Mouse (Mus musculus) forebrain, embryonic 10.5 days (tissue): ENCODE data around the gene Rps16. TPM values are rescaled to one million over a fixed set of nuclear protein-coding genes. Genes with fewer than 3 reads are reported as not detected.
A peak's percentile ranks its signal among the peaks of the same experiment; 100 is the strongest.

ENCODE experiments used
- DNase-seq: peaks from one replicate; pipeline ENCODE4 v3.0.0-alpha.2; 2017; ENCODE audit warnings: low spot score; ENCODE audit errors: extremely low spot score
- H3K27ac ChIP-seq: fragments of 300-500 bp; sonication (generic); 2 replicates; pipeline ENCODE4 v1.5.1; 2016; ENCODE audit warnings: mild to moderate bottlenecking
- H3K27me3 ChIP-seq: fragments of 300-500 bp; sonication (generic); 2 replicates; pipeline ENCODE4 v1.6.1; 2016; ENCODE audit warnings: mild to moderate bottlenecking; ENCODE audit not compliant: poor library complexity, severe bottlenecking
- H3K36me3 ChIP-seq: fragments of 300-500 bp; sonication (generic); replicated peaks from 2 replicates; pipeline ENCODE4 v1.6.1; 2016; ENCODE audit warnings: mild to moderate bottlenecking, moderate library complexity
- H3K4me1 ChIP-seq: fragments of 300-500 bp; sonication (generic); 2 replicates; pipeline ENCODE4 v1.6.1; 2016
- H3K4me3 ChIP-seq: fragments of 300-500 bp; sonication (generic); 2 replicates; pipeline ENCODE4 v1.5.1; 2016; ENCODE audit warnings: mild to moderate bottlenecking, moderate library complexity
- H3K9me3 ChIP-seq: fragments of 300-500 bp; sonication (generic); 2 replicates; pipeline ENCODE4 v1.6.1; 2016; ENCODE audit warnings: mild to moderate bottlenecking, moderate library complexity
- WGBS: fragments of 180-500 bp; shearing (Covaris S2); methylation state at CpG from one replicate; pipeline ENCODE4 v1.1.7; 2016; 5-methylcytosine and 5-hydroxymethylcytosine counted together
- polyA plus RNA-seq: library from polyadenylated mRNA; unstranded; fragments of >200 nt; fragmentation: Nextera tagmentation; extraction: Ambion mirVana; gene quantifications from 2 replicates; pipeline ENCODE4 v1.2.1, GENCODE M21; 2016

Rps16 gene
- polyA plus RNA-seq = 939 and 976 TPM in 2 replicates

DNA sequence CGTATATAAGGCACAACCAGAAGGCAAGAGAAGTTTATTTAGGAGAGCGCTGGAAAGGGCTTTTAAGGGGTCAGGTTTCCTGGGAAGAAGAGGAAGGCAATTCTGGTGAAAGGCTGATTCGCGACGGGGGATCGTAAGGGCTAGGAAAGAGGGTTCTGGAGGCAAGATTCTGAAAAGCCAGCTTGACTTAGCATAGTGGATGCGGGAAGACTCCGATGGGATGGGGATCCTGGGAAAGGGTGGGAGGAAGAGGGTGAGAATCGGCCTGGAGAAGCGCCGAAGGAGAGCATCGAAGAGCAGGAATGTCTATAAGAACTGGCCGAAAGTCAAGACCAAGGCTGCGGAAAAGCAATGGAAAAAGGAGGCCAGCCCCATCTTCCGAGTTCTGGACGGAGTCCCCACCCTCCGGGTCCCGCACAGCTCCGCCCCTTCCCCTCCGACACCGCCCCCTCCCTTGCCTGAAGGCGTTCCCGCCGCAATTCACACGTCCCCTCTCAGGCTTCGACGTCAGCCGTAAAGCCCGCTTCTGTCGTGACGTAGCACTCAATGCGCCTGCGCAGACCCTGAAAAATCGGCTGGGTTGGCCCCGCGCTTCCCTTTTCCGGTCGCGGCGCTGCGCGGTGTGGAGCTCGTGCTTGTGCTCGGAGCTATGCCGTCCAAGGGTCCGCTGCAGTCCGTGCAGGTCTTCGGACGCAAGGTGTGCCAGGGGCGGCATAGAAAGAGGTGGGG, at the start of gene Rps16:
TSS of gene Rps16 (plus strand) at position 498 of the 729 bp plus-strand sequence.
- peaks cover 21% of the 10 kb centered on the region for H3K4me1 ChIP-seq
- DNase-seq = peak; percentile 98
- no peaks in the 10 kb centered on the region for H3K9me3 ChIP-seq
- under 1% methylated on average over 50 of the region's 50 CpGs for WGBS
- H3K36me3 ChIP-seq = peaks cover 40% of the 10 kb centered on the region
- H3K4me3 ChIP-seq = peak within 1 kb of the TSS; percentile 82
- peak within 1 kb of the TSS; percentile 97 for H3K27ac ChIP-seq
- H3K27me3 ChIP-seq = no peaks in the 10 kb centered on the region

- DNase-seq = peak; percentile 78
- Histone ChIP-seq H3K4me1 (peaks cover 33% of the 10 kb centered on the region), H3K27ac (peak within 1 kb of the TSS; percentile 80), H3K27me3 (peaks cover 66% of the 10 kb centered on the region), H3K36me3 (peaks cover 22% of the 10 kb centered on the region), H3K9me3 (no peaks in the 10 kb centered on the region), H3K4me3 (peak within 1 kb of the TSS; percentile 49)
- under 1% methylated on average over 30 of the region's 30 CpGs for WGBS
These were observed 48.6 kb upstream of the Rps16 start, which contains the start of gene Dll3 for GRCm38 (mm10) chr7:28301616-28302433. Gene Dll3 (minus strand): TSS chr7:28302238.

- peaks cover 37% of the 10 kb centered on the region for H3K4me1 ChIP-seq
- no peaks in the 10 kb centered on the region for H3K9me3 ChIP-seq
- no peak overlapping the region for H3K27ac ChIP-seq
- WGBS = 94% methylated on average over 10 of the region's 10 CpGs
- peaks cover 61% of the 10 kb centered on the region for H3K36me3 ChIP-seq
- peaks cover 28% of the 10 kb centered on the region for H3K27me3 ChIP-seq
- H3K4me3 ChIP-seq = no peak overlapping the region
- DNase-seq = no peak
These were observed 44.8 kb upstream of the Rps16 start for GRCm38 (mm10) chr7:28305641-28306040.

DNA sequence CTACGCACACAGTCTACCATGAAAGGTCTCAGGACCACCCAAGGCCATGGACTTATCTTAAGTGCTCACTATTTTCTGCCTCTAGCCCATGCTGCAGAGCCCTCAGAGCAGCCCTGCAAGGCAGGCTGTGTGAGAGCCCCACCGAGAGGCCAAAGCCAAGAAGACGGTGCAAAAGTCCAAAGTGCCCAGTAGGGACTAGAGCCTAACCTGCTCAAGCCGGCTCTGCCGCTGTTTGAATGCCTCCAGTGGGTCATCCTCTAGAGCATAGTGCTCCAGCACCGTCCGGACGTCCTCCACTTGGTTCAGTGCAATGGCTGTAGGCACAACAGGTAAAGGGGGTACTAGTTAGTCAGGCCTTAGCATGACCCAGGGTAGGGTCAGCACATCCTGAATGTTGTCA, 44.2 kb upstream of the Rps16 start:
- Histone ChIP-seq H3K27ac (no peak overlapping the region), H3K9me3 (no peaks in the 10 kb centered on the region), H3K4me1 (peaks cover 39% of the 10 kb centered on the region), H3K27me3 (peaks cover 22% of the 10 kb centered on the region), H3K4me3 (no peak overlapping the region), H3K36me3 (peaks cover 62% of the 10 kb centered on the region)
- no peak for DNase-seq
- WGBS = 93% methylated on average over 8 of the region's 8 CpGs

- peak overlapping the region; percentile 94; the same call in 1 of the 2 replicates for H3K27ac ChIP-seq
- peak overlapping the region; percentile 67 for H3K4me3 ChIP-seq
- peaks cover 70% of the 10 kb centered on the region for H3K36me3 ChIP-seq
- H3K4me1 ChIP-seq = peaks cover 26% of the 10 kb centered on the region
- 69% methylated on average over 9 of the region's 9 CpGs for WGBS
- H3K27me3 ChIP-seq = no peaks in the 10 kb centered on the region
- no peak for DNase-seq
- no peaks in the 10 kb centered on the region for H3K9me3 ChIP-seq
These were observed 40.7 kb upstream of the Rps16 start for GRCm38 (mm10) chr7:28309737-28310136.

GRCm38 (mm10) chr7:28311151-28311925, 39.1 kb upstream of the Rps16 start:
- 6% methylated on average over 35 of the region's 35 CpGs for WGBS
- H3K9me3 ChIP-seq = no peaks in the 10 kb centered on the region
- no peak for DNase-seq
- H3K4me1 ChIP-seq = peaks cover 26% of the 10 kb centered on the region
- H3K4me3 ChIP-seq = peak overlapping the region; percentile 67
- peaks cover 70% of the 10 kb centered on the region for H3K36me3 ChIP-seq
- H3K27me3 ChIP-seq = no peaks in the 10 kb centered on the region
- peak overlapping the region; percentile 94 for H3K27ac ChIP-seq

GRCm38 (mm10) chr7:28311926-28312543, 38.4 kb upstream of the Rps16 start, which contains the start of gene Timm50:
Gene Timm50 (minus strand): TSS chr7:28312072.
- H3K36me3 ChIP-seq = peaks cover 70% of the 10 kb centered on the region
- no peaks in the 10 kb centered on the region for H3K27me3 ChIP-seq
- WGBS = under 1% methylated on average over 45 of the region's 45 CpGs
- peak within 1 kb of the TSS; percentile 94 for H3K27ac ChIP-seq
- no peaks in the 10 kb centered on the region for H3K9me3 ChIP-seq
- H3K4me1 ChIP-seq = peaks cover 26% of the 10 kb centered on the region
- peak within 1 kb of the TSS; percentile 67 for H3K4me3 ChIP-seq
- peak; percentile 94 for DNase-seq

DNA sequence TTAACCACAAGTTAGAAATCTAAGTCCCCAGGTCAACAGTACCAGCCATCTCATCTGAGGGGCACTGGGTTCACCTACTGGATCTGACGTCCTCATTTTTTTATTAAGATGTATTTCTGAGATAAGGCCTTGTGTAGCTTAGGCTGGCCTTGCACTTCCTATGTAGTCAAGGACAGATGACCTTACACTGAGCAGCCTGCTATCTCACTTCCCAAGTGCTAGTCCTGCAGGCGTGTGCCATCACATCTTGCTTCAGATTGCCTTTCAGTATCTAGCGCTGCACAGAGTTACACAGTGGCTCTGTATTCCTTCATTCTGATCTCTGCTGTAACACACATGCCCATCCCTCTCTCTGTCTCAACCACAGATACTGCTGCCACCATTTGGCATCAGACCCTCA, 32.4 kb upstream of the Rps16 start:
- H3K4me1 ChIP-seq = no peaks in the 10 kb centered on the region
- DNase-seq = no peak
- H3K9me3 ChIP-seq = no peaks in the 10 kb centered on the region
- H3K27ac ChIP-seq = no peak overlapping the region
- WGBS = 92% methylated on average over 3 of the region's 3 CpGs
- no peaks in the 10 kb centered on the region for H3K27me3 ChIP-seq
- H3K36me3 ChIP-seq = peaks cover 92% of the 10 kb centered on the region
- H3K4me3 ChIP-seq = no peak overlapping the region

DNA sequence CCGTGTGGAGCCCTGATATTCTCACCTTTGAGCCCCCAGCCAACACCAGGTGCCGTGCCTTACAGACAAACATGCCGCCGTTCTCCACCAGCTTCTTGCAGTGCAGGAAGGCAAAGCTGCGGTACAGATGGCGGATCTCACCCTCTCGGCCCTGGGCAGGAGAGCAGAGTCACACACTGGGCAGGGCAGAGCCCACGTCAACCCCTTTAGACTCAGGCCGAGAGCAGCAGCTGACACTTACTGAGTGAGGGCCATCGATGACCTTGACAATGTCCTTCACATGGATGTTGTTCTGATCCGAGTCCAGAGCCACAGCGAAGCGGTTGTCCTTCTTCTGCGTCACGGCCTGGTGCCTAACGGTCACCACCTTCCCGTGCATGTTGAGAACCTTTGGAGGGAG, 31.7 kb upstream of the Rps16 start:
- Histone ChIP-seq H3K36me3 (peaks cover 99% of the 10 kb centered on the region), H3K9me3 (no peaks in the 10 kb centered on the region), H3K4me1 (no peaks in the 10 kb centered on the region), H3K27me3 (no peaks in the 10 kb centered on the region), H3K4me3 (no peak overlapping the region), H3K27ac (no peak overlapping the region)
- DNase-seq = no peak
- 95% methylated on average over 17 of the region's 17 CpGs for WGBS

DNA sequence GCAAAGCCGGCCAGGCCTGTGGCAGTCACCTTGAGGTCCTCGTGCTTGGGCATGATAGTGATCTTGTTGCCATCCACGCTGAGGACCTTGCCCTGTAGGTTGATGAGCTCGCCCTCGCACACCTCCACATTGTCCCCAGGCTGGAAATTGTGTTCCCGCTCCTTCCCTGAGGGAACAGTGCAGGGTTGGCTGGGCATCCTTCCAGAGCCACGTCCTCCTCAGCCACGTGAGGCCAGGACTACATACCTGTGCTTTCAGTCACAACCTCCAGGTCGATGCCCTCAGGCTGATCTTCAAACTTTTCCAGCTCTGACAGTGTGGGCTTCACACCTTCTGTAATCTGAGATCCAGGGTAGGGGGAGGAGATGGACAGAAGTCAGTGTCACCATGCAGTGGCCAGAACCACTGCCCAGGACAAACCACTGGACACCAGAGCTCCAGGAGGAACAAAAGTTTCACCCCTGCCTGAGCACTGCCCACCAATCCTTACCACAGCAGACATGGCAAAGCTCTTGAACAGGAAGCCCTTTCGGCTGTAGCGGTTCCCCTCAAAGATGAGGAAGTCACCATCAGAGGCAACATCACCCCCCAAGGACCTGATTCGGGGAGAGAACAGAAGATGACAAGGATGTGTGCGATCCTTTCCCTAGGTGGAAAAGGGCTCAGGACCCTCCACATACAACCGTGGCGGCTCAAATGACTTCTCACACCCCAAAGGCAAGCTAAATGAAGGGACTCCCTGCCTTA, 28.3 kb upstream of the Rps16 start:
- H3K4me3 ChIP-seq = no peak overlapping the region
- no peaks in the 10 kb centered on the region for H3K4me1 ChIP-seq
- H3K27ac ChIP-seq = no peak overlapping the region
- H3K36me3 ChIP-seq = peaks cover 100% of the 10 kb centered on the region
- DNase-seq = no peak
- H3K27me3 ChIP-seq = no peaks in the 10 kb centered on the region
- no peaks in the 10 kb centered on the region for H3K9me3 ChIP-seq
- WGBS = 95% methylated on average over 15 of the region's 15 CpGs

GRCm38 (mm10) chr7:28325293-28325692, 25.2 kb upstream of the Rps16 start:
- Histone ChIP-seq H3K4me3 (no peak overlapping the region), H3K27ac (no peak overlapping the region), H3K27me3 (no peaks in the 10 kb centered on the region), H3K4me1 (no peaks in the 10 kb centered on the region), H3K36me3 (peaks cover 100% of the 10 kb centered on the region), H3K9me3 (no peaks in the 10 kb centered on the region)
- 91% methylated on average over 8 of the region's 8 CpGs for whole genome bisulfite sequencing
- DNase-seq = no peak
